Mouse (Mus musculus) left cerebral cortex, postnatal 25 days (tissue): ENCODE measurements around the gene Tmem121b. TPM values are rescaled to one million over a fixed set of nuclear protein-coding genes. Genes with fewer than 3 reads are reported as not detected.

ENCODE experiments used
- DNase-seq, 2 experiments: peaks; one replicate each; pipeline ENCODE4 v3.0.0; 2022; ENCODE audit warnings: low spot score in 2 of 2, mixed read lengths in 1 of 2
- intact Hi-C: fragments of 180-260 bp; cut with DNase I; formaldehyde crosslinking; loops from one replicate; pipeline ENCODE4 v1.15.1; 2025
- total RNA-seq, 2 experiments: library from RNA; stranded (reverse); gene quantifications; 2 replicates each; pipeline ENCODE4 v1.2.3; 2021

Gene Tmem121b
- total RNA-seq, 2 experiments from 2014 or later: 65.3 to 78.4 TPM

DNA sequence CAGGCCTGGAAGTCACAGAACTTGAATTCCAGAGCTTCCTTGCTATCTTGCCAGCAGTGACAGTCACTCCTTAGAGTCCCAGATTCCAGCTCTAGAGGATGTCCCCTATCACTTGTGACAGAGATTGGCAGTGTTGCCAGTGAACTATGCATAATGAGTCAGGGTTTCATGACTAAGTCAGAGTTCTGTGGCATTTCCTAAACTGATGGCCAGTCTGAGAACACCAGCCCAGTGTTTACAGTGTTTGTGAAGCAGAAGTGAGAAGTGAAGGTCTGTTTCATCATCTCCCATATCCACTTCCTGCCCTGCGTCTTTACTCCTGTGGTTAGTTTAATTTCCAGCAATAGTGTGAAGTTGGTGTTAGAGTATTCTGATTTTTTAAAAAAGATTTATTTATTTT lies 22.9 kb downstream of the Tmem121b start:
- intact Hi-C loops: no loop called here
- no peak for DNase-seq

DNA sequence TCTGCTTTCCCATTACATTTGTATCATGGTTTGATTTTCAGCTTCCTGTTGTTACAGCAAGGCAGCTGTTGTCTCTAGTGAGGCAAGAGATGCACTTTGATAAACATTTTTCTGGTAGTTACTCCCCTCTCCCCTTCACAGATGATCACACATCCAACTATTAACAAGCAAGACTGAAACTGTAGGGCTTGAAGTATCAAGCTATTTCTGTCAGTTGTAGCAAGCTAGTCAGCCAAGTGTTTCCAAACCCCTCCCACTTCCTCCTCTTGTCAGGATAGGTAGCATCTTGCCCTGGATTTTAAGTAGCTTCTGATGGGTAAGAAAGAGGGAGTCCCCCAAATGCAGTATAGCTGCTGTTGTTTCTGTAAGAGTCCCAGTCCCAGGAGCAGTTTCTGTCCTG lies 23.8 kb downstream of the Tmem121b start:
- intact Hi-C loops: no loop called here
- DNase-seq: no peak

DNA sequence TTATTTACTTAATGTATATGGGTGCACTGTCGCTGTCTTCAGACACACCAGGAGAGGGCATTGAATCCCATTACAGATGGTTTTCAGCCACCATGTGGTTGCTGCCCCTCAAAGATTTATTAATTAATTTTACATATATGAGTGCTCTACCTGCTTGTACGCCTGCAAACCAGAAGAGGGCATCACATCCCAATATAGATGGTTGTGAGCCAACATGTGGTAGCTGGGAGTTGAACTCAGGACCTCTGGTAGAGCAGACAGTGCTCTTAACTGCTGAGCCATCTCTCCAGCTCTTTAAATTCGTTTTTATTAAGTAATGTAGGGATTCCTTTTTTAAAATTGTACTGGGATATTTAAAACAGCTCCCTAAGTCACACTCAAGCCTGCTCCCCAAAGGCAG lies 24.3 kb downstream of the Tmem121b start:
- DNase-seq: no peak
- intact Hi-C loops: no loop called here

DNA sequence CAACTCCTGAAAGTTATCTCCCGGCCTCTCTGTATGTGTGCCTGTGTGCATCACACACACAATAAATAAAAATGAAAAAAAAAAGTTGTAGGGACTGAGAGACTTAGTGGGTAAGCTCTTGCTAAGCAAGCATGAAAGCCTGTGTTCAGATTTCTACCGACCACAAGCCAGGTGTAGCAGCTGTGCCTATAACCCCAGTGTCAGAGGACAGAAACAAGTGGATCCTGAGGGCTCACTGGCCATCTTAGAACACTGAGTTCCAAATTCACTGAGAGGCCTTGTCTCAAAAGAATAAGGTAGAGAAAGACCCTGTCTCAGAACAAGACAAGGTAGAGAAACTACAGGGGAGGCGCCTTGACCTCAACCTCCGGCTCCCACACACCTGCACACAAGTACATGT lies 25.3 kb downstream of the Tmem121b start:
- intact Hi-C loops: no loop called here
- no peak for DNase-seq

DNA sequence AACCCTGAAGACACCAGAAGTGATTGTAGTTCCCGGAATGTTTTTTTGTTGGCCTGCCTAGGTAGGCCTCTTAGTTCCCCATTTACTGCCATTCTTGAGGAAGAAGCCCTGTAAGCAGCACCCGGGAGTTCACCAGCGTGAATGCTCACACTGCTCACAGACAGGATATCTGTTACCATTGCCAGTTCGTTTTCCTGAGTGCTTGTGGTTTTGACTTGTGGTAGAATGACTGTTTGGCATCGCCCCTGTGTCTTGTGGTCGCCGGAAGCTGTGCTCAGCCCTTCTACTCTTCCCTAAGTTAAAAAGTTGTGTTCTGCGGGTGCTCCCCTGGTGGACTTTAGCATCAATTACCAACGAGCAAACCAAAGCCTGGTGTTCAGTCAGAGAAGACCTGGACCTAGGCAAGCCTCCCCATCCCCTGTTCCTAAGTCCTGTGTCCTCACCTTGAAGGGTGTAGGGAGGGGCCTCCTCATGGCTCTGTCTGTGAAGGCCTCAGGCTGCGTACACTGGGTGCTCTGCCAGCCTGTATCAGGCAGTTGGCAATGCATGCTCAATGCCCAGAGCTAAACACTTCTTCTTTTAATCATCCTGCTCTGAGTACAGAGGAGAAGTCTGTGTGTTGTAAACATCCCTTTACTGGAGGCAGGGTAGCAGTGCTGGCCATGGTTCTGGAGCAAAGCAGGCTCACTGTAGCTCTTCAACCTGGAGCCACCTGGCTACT lies 26.8 kb downstream of the Tmem121b start:
- DNase-seq: no peak
- intact Hi-C loops: no loop called here

DNA sequence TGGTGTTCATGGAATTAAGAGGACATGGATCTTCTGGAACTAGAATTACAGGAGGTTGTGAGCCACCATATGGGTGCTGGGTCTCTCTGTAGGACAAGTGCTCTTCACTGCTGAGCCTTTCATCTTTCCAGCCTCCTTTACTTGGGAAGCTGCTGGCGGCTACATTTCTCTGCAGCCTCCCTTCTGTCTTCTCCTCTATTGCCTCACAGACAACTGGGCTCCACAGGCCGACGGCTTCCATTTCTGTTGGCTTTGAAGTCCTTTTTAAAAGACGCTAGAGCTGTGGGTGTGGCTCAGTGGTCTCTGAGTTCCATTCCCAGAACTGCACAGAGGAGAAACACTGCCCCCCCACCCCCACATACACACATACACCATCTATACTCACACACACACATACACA lies 28.2 kb downstream of the Tmem121b start:
- DNase-seq: no peak
- intact Hi-C loops: loop anchor here (2.0 kb wide), 1 partner anchor 15 kb away; no protein-coding TSS in a partner anchor

DNA sequence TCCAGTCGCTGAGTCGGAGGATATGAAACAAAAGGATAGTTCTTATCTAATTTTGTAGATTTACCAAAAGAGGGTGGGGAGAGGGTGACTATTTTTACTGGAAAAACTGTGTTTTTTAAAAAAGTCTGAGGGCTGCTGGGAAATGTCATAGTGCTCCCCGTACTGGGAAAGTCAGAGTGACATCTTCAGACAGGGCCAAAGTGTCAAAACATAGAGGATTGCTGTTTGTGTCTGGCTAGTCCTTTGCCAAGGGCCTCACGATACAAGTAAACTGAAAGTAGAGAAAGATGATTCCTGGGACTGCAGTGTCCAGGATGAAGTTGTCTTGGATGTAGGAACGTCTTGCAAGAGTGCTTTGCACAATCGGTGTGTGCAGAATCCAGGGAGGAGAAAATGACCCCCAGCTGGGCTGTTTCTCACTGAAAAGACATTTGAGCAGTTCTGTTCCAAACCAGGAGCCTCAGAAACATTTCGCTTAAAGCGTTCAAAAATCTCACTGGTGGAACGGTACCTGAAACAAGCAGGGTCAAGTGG lies 29.1 kb downstream of the Tmem121b start:
- intact Hi-C loops: loop anchor here (2.0 kb wide), 1 partner anchor 16 kb away; no protein-coding TSS in a partner anchor
- no peak for DNase-seq

DNA sequence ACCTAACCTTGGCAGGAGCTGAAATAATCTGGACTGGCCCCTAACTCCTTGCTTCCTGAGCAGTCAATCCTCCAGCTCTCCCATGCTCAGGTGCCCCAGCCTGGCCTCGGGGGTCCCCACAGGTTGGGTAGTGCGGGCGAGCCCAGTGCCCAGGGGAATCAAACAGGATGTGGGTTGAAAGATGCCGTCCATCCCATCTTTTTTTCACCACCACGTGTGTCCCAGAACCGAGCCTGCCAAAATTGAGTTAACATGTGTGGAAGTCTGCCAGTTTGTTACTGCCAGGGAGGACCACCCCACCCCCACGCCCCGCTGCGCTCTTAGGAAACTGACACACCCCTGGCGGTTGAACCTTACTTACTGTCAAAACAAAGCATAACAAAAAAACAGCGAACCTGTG lies 29.7 kb downstream of the Tmem121b start:
- intact Hi-C loops: loop anchor here (2.0 kb wide), 1 partner anchor 17 kb away; no protein-coding TSS in a partner anchor
- no peak for DNase-seq

DNA sequence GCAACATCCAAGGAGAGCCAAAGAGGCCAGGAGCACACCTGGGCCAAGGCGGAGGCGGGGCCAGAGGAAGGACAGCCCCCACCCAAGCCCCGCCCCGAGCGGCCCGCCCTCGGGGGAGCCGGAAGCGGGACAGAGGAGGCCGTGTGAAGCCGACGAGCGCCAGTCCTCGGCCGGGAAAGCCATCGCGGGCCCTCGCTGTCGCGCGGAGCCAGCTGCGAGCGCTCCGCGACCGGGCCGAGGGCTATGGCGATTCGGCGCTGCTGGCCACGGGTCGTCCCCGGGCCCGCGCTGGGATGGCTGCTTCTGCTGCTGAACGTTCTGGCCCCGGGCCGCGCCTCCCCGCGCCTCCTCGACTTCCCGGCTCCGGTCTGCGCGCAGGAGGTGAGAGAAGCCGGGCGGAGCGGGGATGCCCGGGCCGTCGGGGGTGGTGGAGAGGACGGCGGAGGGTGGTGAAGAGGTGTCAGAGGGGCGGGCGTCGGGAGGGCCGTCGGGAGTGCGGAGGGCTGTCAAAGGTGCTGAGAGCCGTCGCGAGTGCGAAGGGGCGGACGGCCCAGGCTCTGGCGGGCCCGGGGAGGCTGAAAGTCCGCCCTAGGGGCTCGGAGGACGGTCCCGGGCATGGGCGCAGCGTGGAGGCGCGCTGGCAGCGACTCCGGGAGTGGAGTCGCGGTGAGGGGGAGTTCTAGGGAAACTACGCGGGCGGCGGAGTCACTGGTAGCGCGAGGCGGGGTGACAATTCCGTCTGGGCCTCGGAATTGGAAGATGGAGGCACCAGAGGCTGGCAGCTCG lies 30.3 kb downstream of the Tmem121b start, which contains the start of gene Il17ra:
Gene Il17ra, plus strand, starts transcription at position 162 of the 786 bp plus-strand sequence.
- DNase-seq: peak; percentile 60 to 66
- intact Hi-C loops: no loop called here

DNA sequence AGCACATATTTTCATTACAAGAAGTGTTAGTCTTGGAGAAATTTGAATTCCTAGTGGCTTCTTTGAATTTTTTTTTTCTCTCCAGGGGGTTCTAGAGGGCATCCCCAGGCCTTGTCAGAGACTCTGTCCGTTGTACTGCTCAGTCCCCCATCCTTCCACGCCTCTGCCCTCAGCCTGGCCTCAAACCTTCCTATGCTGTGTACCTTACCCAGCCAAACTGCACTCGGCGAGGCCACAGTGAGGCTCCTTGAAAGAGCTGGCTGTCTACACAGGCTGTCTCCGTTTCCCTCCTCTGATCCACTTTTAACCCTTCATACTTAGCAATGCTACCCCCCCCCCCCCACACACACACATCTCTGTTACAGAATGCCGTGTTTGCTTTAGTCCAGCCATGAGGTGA lies 31.4 kb downstream of the Tmem121b start:
- no peak for DNase-seq
- intact Hi-C loops: no loop called here

DNA sequence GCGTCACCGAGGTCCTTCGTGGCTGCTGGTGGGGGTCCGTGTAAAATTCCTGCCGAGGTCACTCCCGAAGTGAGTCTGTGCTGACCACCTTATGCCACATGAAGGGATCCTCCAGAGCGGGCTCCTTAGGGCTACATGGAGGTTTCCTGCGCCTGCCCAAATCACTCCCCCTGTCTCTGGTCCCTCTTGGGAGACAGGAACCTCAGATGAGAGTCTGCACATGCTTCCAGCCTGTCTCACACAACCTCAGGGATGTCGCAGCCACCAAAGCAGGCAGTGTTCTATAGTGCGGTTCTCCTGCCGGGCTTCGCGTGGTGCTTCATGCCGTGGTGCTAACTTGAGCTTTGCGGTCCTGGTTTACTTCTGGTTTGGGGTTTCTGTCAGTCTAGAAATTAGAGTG lies 32.4 kb downstream of the Tmem121b start:
- intact Hi-C loops: no loop called here
- DNase-seq: no peak

DNA sequence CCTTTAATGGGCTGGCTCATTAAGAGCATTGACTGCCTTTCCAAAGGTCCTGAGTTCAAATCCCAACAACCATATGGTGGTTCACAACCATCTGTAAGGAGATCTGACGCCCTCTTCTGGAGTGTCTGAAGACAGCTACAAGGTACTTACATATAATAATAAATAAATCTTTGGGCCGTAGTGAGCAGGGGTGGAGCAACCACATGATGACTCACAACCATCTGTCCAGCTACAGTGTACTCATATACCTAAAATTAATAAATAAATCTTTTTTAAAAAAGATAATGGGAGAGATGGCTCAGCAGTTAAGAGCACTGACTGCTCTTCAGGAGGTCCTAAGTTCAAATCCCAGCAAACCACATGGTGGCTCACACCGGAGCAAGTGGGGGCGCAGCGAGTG lies 35.9 kb downstream of the Tmem121b start:
- DNase-seq: no peak
- intact Hi-C loops: no loop called here

DNA sequence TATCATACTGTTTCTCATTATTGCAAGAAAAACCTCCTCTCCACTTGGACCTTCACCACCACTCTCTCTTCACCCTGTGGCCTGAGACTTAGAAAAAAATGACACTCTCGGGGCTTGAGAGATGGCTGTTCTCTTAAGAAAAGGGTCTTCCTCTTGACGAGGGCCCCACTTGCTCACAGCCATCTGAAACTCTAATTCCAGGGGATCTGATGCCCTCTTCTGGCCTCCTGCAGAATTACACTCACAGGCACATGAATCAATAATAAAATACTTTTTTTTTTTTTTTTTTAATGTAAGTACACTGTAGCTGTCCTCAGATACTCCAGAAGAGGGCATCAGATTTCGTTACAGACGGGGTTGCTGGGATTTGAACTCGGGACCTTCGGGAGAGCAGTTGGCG lies 36.5 kb downstream of the Tmem121b start:
- intact Hi-C loops: no loop called here
- no peak for DNase-seq

DNA sequence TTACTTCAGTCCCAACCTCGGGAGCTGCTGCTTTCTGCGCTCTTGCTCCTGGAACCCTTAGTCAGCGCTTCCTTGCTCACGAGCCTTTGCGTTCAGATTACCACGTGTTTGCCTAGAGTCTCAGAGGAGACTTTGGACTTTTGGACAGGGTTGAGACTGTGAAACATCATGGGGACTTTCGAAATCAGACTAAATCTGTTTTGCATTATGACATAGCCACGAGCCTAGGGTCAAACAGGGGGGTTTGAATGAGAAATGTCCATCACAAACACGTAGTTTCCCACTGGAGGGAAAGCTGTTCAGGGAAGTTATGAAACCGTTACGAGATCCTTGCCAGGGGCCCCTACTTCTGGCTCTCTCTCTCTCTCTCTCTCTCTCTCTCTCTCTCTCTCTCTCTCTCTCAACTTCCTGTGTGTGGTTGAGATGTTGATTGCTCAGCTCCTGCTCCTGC lies 39.0 kb downstream of the Tmem121b start:
- DNase-seq: no peak
- intact Hi-C loops: no loop called here

DNA sequence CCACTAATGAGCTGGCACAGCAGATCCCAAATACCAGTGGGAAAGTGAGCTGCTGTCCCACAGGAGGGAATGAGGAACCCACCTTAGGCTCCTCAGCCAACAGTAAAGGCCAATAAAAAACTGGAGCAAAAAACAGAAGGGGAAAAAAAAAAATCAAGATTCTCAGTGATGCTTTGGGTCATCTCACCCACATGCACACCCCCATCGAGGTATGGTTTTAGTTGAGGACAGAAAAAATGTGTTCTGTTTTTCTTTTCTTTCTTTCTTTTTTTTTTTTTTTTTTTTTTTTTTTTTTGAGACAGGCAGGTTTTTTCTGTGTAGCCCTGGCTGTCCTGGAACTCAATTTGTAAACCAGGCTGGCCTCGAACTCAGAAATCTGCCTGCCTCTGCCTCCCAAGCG lies 40.1 kb downstream of the Tmem121b start:
- intact Hi-C loops: no loop called here

DNA sequence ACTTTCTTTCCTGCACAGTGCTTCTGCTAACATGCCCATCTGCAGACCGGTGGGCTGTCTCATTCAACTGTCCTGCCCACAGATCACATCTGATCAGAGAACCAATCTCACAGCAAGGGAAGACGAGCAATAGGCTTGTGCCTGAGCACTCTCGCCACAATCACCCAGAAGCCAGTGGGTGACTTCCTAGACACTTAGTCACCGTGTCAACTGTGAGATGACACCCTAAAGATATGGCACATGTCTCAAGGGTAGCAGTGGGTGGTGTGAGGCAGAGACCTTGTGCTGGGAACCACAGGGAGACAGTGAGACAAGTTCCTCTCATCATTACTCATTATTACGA lies 40.5 kb downstream of the Tmem121b start:
- peak in 1 of 2 experiments; percentile 47 for DNase-seq
- intact Hi-C loops: no loop called here

More for the DNA sequence above, 40.1 kb downstream of the Tmem121b start:
- DNase-seq: no peak

DNA sequence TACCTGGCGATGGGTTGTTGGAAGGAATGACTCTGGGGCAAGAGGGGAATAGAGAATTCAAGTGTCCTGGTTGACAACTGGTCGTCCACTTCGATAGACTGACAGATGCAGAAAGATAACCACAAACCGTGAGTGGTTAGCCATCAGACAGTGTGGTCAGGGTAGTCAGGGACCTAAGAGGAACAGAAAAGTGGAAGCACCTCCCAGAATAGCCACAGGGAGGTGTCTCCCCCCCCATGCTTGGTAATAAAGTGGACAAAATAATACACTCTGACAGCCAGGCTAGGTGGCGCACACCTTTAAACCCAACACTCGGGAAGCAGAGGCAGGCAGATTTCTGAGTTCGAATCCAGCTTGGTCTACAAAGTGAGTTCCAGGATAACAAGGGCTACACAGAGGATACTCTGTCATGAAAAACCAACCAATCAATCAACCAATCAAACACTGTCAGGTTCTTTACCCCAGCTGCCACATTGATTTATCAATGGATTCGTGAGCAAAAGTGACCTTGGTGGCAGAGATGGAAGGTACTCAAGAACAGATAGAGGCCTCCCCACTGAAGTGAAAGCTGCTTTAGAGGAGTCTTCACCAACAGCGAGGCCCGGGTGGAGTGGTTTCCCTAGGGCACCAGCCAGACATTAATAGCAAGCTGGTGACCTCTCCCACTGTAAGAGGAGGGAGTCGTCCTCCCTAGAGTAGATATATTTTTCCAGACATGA lies 41.1 kb downstream of the Tmem121b start:
- DNase-seq: no peak
- intact Hi-C loops: no loop called here

DNA sequence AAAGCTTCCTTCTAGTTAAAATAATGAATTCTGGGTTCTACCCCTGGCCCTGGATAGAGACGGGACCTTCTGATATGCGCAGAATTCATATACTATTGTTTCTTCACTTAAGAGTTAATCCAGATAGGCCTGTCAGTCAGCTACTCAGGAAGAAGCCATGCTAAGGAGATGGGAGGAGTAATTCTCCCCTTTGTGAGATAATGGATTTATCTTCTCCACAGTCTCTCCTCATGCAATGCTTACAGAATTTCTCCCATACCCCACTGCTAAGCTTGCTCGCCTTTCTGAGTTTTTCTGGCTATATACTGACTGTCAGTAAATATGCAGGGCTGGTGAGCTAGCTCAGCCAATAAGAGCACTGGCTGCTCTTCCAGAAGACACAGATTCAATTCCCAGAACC lies 43.4 kb downstream of the Tmem121b start:
- DNase-seq: no peak
- intact Hi-C loops: no loop called here

DNA sequence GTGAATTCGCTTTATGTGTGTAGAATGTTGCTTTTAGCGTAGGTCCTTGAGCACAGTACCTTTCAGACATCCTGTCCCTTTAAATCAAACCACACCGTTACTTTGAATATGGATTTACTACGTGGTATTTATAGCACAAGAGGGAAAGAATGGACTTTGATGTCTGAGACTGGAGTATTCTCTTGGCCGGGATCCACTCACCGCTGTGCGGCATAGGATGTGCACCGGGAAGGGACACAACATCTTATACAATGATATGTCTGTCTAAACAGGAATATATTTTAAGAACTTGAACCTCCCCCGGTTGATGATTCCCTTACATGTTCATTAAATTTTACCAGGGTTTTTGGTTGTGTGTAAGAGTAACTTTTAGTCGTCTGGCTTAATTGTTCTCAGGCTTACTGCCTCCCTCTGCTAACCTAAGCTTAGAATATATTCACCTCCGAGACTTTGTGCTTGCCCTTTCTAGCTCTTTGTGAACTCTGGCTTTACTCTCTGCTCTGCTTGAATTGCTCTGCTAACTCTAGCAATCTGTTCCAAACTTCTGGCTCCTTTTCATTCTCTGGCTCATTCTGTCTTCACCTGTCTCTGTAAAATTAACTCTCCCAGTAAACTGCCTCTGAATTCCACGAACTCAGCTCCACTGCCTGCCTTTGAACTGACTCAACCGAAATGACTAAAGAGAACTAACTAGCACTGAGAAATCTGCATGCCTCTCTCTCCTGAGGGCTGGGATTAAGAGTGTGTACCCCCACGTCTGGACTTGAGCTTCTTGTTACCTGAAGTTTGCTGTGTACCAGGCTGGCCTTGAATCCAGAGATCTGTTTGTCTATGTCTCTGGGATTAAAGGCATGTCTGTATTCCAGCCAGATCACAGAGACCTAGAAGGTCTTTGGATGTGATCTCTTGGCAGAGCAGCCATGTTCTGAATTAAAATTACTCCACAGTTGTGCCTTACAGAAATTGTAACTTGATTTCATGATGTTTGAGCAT lies 49.9 kb downstream of the Tmem121b start:
- DNase-seq: peak in 1 of 2 experiments; percentile 22
- intact Hi-C loops: no loop called here
